Comparison of ENCODE assay signal across 7 mouse cellular contexts in genomic region chr5:121834991-121835747, GRCm38 (mm10). TPM values are rescaled to one million over a fixed set of nuclear protein-coding genes. Genes with fewer than 3 reads are reported as not detected.
A peak's percentile ranks its signal among the peaks of the same experiment; 100 is the strongest.
DNase-seq lines count a peak whose midpoint lies in the region; ATAC-seq lines count a peak whose summit lies in the region.

No protein-coding gene starts in this region.

- H3K27me3 ChIP-seq in forebrain, embryonic 13.5 days = peaks cover 60% of the 10 kb centered on the region
- H3K27me3 ChIP-seq in limb, embryonic 15.5 days = 0 out of 2 replicates have a peak, but pooled peaks cover 4% of the 10 kb centered on the region
- H3K27me3 ChIP-seq in neural tube, embryonic 14.5 days (ENCODE audit: control insufficient read depth, insufficient read depth, low read length) = peaks cover 19% of the 10 kb centered on the region

- DNase-seq in thymus, postnatal 4 days = peak; percentile 30
- no peak for DNase-seq in thymus, postnatal 14 days
- no peak for DNase-seq in cerebellum, adult 9-11 months
- no peak for DNase-seq in thymus, postnatal 25 days

- H3K9me3 ChIP-seq in forebrain, embryonic 13.5 days (replicated peaks) = no peaks in the 10 kb centered on the region
- H3K9me3 ChIP-seq in limb, embryonic 15.5 days = no peaks in the 10 kb centered on the region
- no peaks in the 10 kb centered on the region for H3K9me3 ChIP-seq in neural tube, embryonic 14.5 days (ENCODE audit: control insufficient read depth, low read length)

- H3K4me2 ChIP-seq in forebrain, embryonic 13.5 days = peak overlapping the region; percentile 94
- peak overlapping the region; percentile 91 for H3K4me2 ChIP-seq in limb, embryonic 15.5 days
- peak overlapping the region; percentile 90 for H3K4me2 ChIP-seq in neural tube, embryonic 14.5 days (ENCODE audit: low read depth, low read length)

- peaks cover 39% of the 10 kb centered on the region for H3K4me1 ChIP-seq in forebrain, embryonic 13.5 days
- H3K4me1 ChIP-seq in limb, embryonic 15.5 days = peaks cover 63% of the 10 kb centered on the region
- peaks cover 29% of the 10 kb centered on the region; the same call in 1 of the 2 replicates for H3K4me1 ChIP-seq in neural tube, embryonic 14.5 days (ENCODE audit: control insufficient read depth, insufficient read depth, low read length)

- H3K27ac ChIP-seq in forebrain, embryonic 13.5 days = no peak overlapping the region
- H3K27ac ChIP-seq in limb, embryonic 15.5 days = no peak overlapping the region
- no peak overlapping the region for H3K27ac ChIP-seq in neural tube, embryonic 14.5 days (ENCODE audit: low read depth, low read length)

- WGBS in forebrain, embryonic 13.5 days = 51% methylated on average over 12 of the region's 12 CpGs
- 16% methylated on average over 12 of the region's 12 CpGs for WGBS in limb, embryonic 15.5 days
- WGBS in neural tube, embryonic 14.5 days = 30% methylated on average over 12 of the region's 12 CpGs

- no peaks in the 10 kb centered on the region for H3K36me3 ChIP-seq in forebrain, embryonic 13.5 days (ENCODE audit: poor library complexity, severe bottlenecking)
- no peaks in the 10 kb centered on the region for H3K36me3 ChIP-seq in limb, embryonic 15.5 days
- no peaks in the 10 kb centered on the region; the same call in 1 of the 2 replicates for H3K36me3 ChIP-seq in neural tube, embryonic 14.5 days (ENCODE audit: control insufficient read depth, insufficient read depth, low read length)

- H3K4me3 ChIP-seq in forebrain, embryonic 13.5 days = peak overlapping the region; percentile 69
- H3K4me3 ChIP-seq in limb, embryonic 15.5 days = peak overlapping the region; percentile 66
- peak overlapping the region; percentile 68 for H3K4me3 ChIP-seq in neural tube, embryonic 14.5 days (ENCODE audit: low read depth, low read length)

- H3K9ac ChIP-seq in forebrain, embryonic 13.5 days = peak overlapping the region; percentile 77
- H3K9ac ChIP-seq in limb, embryonic 15.5 days = peak overlapping the region; percentile 73; the same call in 1 of the 2 replicates
- peak overlapping the region; percentile 67; the same call in 1 of the 2 replicates for H3K9ac ChIP-seq in neural tube, embryonic 14.5 days (replicated peaks; ENCODE audit: low read depth, low read length)

- ATAC-seq in forebrain, embryonic 13.5 days = no peak
- ATAC-seq in limb, embryonic 15.5 days (ENCODE audit: insufficient number of reproducible peaks, low FRiP score, low TSS enrichment, low read depth) = no peak
- no peak for ATAC-seq in neural tube, embryonic 14.5 days (ENCODE audit: low read depth)

RNA-seq across cellular contexts. Expression of gene Sh2b3, which starts 2.3 kb away (rescaled TPM):
- 4.7 and 4.8 TPM in 2 replicates for polyA plus RNA-seq in forebrain, embryonic 13.5 days (2015; fragmentation: Nextera tagmentation; extraction: Ambion mirVana)
- polyA plus RNA-seq in limb, embryonic 15.5 days (2015; fragmentation: Nextera tagmentation; extraction: Ambion mirVana) = 13.1 and 14.8 TPM in 2 replicates
- polyA plus RNA-seq in neural tube, embryonic 14.5 days (2014; fragmentation: Nextera tagmentation; extraction: Ambion mirVana) = 6.4 and 8.5 TPM in 2 replicates

RNA-seq across cellular contexts. Expression of gene Pheta1, which starts 13.6 kb away (rescaled TPM):
- polyA plus RNA-seq in forebrain, embryonic 13.5 days (2015; fragmentation: Nextera tagmentation; extraction: Ambion mirVana) = 46.8 and 50.7 TPM in 2 replicates
- 28.0 and 29.0 TPM in 2 replicates for polyA plus RNA-seq in limb, embryonic 15.5 days (2015; fragmentation: Nextera tagmentation; extraction: Ambion mirVana)
- 22.6 and 27.4 TPM in 2 replicates for polyA plus RNA-seq in neural tube, embryonic 14.5 days (2014; fragmentation: Nextera tagmentation; extraction: Ambion mirVana)
